Mouse (Mus musculus): ENCODE results near the gene Il2rb.

The Il2rb gene

DNA sequence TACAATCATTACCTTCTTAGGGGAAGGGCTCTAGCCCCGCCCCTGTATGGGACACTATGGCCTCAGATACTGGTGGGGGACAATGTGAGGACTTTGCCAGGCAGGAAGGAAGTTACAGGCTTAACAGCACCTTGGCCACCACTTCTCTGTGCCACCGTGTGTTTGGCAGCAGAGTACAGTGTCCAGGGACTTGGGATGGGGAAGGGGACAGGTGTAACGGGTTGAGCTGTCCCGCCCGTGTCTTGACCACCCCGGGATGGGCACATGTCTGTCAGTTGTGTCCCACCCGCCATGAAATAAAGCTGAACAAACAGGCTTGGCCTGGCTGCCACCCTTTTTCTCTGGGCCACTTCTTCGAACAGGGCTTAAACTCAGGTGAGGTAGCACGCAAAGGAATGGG lies 56.1 kb downstream of the Il2rb start:
- no peak for DNase-seq

DNA sequence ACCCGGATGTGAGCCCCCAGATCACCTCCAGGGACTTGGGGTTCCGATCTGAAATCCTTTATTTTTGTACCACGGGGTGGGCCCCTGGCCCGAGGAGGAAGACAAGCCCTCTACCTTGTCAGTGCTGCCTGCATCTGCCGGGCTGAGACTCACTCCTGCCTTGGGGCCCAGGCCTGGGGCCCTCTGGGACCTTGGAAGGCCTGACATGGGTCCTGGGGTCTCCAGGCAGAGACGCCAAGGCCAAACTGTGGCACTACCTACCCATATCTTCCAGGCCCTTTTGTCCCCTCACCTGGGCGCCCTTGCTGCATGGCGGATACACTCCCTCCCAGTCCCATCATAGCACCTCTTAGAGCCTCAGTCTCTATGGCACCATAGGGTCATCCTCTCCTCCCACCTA lies 56.6 kb downstream of the Il2rb start:
- no peak for DNase-seq

DNA sequence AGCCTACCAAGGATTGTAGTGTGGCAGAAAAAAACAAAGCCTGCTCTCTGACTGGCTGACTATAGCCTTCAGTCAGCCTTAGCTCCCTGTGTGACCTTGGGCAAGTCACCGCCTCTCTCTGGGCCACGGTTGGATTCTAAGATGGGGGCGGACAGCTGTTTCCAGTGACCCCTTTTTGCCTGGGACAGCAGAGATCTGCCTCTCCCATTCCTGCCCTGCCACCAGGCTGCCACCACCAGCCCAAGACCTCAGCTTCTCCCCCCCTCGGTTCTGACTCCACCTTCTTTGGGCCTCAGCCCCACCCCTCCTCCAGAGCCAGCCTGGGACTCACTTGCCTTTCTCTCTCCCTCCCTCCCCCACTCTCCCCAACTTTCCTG lies 57.1 kb downstream of the Il2rb start:
- DNase-seq, result no peak

DNA sequence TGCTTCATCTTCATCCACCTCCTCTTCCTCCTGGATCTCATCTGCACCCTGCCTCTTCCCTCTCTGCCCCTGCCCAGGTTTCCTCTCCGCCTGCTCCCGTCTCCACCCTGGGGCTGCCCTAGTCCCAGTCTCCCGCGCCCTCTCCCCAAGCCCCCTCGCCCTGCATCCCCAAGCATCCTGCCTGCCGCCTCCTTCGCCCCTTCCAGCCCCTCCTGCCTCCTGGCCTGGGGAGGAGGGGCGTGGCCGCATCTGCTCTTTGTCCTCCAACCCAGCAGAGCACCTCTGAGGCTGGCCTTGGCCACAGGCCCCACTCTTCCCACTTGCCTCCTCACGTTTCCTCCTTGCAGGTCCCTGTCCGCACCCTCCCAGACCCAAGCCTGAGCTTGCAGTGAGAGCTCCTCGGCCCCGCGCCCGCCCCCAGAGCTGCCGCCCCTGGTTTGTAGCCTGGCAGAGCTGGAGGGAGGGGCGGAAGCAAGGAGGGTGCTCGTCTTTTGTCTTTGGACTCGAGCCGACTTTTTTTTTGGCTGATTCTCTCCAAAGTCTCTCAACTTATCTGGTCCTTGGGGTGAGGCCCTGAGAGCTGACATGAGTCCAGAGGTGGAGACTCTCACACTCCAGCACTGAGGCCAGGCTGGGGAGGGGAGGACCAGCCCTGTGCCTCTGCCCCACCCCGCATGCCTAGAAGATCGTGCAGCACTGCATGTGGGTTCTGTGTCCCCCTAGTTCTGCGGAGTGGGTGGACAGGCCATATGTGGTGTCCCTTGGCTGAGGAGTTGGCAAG lies 57.6 kb downstream of the Il2rb start:
- DNase-seq, result peak; percentile 39

DNA sequence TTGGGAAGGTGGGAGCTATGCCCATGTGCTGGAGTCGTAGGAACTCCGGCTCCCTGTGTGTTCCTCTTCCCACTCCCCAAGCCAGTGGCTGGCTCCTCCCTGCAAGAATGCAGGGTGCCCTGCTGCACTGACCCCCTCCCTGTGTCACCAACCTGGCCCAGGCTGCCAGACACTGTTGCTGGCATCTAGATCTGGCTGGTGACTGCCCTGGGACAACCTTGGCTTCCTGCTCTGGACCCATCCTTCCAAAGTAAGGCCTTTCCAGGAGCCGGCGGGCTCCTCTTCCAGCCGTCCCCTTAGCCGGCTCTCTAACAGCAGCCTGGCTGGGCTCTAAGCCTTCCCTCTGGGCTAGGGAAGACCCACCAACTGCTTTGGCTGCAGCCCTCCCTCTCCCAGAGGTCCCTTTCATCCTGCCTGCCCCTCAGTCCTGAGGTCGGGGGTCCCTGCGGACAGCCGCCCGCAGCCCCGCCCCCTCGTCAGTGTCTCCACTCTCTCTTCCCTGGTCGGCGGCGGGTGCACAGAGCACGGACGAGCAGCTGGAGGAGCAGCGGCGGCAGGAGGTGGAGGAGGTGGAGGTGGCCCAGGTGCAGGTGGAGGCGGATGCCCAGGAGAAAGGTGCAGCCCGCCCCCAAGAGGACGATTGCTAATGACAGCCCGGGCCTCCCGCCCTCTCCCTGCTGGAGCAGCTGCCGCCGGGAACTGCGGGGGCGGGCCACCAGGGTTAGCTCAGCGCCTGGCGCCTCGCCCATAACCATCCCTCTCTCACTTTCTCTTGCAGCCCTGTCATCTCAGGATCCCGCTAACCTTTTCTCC lies 58.5 kb downstream of the Il2rb start:
- DNase-seq, result peak; percentile 87

DNA sequence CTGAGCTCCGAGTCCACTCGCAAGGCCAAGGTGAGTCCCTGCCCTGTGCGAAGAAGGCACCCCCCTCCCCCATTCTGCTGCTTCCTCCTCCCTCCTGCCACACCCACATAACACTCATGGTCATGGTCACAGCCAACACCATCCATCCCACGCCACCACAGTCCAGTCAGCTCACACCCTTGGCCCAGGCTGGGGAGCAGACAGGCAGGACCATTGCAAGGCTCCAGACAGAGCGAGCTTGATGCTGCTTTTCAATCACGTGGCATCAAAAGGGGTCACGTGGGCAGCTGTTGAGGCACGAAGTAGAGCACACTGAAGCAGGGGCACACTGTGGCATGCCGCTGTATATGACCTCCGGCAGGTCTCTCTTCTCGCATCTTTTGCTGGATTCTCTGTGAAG lies 59.4 kb downstream of the Il2rb start:
- no peak for DNase-seq

DNA sequence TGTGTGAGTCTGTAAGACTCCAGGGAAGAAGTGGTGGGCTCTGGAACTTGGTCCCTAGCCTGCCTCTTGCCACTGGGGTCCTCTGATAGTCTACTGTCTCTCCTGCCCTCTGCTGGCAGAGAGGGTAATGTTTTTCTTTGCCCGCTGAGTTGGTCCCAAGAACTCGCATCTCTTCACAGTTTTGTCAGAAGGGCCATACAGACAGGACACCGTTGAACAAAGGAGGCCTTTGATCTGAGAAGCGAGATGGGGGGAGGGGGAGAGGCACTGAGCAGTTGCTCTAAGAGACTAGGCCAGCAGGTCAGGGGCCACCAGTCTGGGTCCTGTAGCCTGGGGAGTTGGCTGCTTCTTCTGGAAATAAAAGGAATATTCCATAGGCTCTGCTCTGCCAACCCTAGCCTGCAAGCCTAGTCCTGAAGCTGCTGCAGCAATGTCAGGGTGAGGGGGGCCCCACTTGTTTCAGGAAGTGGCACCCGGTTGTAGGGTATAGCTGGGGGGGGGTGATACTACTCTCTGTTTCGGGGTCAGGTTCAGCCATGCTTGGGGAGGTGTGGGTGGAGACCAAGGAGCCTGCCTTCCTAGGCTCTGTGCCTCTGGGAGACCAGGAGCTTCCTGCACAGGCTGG lies 60.1 kb downstream of the Il2rb start:
- peak; percentile 53 for DNase-seq

DNA sequence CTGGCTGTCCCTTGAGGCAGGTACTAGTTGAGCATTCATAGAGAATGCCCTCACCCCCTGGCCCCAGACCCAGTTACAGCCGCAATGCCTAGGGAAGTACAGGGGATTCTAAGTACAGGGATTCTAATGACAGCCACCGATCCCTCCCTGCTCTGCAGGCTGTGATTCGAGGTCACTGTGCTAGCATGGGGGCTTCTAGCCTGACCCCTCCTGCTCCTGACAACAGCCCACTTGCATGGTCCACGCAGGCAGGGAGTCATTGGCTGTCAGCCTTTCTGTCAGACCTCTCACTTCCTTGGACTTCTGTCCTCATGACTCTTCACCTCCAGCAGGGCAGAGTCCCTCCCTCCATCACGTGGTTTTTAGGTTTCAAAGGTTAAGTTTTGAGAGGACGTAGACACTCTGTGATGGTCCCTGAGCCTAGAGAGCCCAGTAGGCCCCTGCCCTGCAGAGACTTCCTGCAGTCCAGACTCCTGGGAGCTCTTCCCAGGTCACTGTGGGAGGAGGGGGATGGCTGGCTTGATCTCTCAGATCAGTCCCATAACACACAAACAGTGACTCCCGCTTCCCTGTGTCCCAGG lies 63.4 kb downstream of the Il2rb start:
- DNase-seq, result no peak

DNA sequence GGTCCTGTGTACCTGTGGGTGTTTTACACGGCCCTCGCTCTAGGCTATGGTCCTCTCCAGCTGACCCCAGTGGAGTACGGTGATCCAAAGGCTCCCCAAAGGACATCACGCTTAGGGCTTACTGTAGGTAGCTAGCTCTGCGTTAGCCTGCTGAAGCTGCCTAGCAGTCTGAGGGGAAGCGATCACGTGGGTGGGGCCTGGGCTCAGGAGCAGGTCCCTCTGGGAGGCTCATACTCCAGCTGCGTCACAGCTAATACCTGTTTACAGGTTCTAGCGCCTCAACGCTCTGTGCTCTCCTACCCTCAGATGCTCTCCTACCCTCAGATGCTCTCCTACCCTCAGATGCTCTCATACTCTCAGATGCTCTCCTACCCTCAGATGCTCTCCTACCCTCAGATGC lies 64.2 kb downstream of the Il2rb start:
- DNase-seq, result no peak

DNA sequence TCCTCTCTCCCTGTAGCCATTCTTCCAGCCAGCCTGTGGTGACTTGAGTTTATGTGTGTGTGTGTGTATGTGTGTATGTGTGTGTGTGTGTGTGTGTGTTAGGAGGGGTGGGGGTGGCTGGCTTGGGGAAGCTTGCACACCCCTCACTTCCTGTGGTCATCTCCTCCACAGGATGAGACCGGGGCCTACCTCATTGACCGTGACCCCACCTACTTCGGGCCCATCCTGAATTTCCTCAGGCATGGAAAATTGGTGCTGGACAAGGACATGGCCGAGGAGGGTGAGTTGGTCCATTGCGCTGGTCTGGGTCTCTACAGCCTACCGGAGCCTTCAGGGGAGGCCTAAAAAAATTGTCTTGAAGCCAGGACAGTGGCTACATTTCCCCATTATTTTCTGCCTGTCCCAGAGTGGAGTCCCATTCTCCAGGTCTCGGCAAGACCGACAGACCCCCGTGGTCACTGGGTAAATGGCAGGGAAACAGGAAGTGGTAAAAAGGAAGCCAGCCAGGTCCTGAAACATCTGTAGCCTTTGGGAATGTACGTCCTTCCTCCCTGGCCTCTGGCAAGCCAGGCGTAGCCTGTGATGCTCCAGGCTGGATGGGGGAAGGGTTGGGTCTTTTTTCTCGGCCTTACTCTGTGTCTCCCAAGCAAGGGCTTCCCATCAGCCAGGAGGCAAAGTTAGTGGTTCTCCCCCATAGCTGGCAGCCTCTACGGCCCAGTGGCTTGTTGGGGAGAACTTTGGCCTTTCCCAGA lies 65.0 kb downstream of the Il2rb start:
- DNase-seq, result no peak
